Mouse (Mus musculus): ENCODE results near the gene Rnf169.

- peak; percentile 93 for TF ChIP-seq CTCF (IDR thresholded peaks at IDR 0.05)
- TF ChIP-seq EP300 (IDR thresholded peaks at IDR 0.05; ENCODE audit: insufficient read depth, low read depth, low read length), result 0 out of 2 replicates have a peak, but pooled peaks have one; percentile 52
Observed at GRCm38 (mm10) chr7:99876345-99876744, 103.9 kb downstream of the Rnf169 start.

Measured in heart, adult 2 months (tissue).